Mouse (Mus musculus) natural killer cell, adult 2 months (primary cell): ENCODE data around the gene Ttc39a.
"Not testable (repeated sequence)": the region's sequence is repeated elsewhere in the genome, so short reads cannot be mapped to it uniquely, and the experiment has no call there.

Experiments used
- DNase-seq, 2 experiments: peaks; one replicate each; pipeline ENCODE4 v3.0.0; 2022; ENCODE audit warnings: low spot score in 2 of 2

Gene Ttc39a

GRCm38 (mm10) chr4:109406486-109407175 is at the start of gene Ttc39a:
Gene Ttc39a (plus strand): TSS chr4:109406623.
- no peak for DNase-seq

DNA sequence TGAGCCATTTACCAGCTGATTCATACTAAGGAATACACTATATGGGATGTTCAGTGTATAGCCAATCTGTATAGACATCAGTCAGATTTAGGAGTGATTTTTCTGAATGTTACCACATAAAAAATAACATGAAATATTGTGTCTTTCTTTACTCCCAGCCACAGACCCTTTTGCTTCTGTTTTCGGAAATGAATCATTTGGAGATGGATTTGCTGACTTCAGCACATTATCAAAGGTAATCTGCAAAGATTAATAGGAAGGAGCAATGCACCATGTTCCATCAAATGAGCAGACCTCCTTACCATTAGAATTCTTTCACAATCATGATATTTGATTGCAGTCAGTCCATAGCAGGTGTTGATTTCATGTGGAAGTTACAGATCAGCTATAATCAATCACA is 28.3 kb upstream of the Ttc39a start:
- DNase-seq = no peak

- DNase-seq = no peak
Measured at GRCm38 (mm10) chr4:109382457-109382856, 24.0 kb upstream of the Ttc39a start.

- DNase-seq = no peak
Measured at GRCm38 (mm10) chr4:109385599-109385998, 20.8 kb upstream of the Ttc39a start.

DNA sequence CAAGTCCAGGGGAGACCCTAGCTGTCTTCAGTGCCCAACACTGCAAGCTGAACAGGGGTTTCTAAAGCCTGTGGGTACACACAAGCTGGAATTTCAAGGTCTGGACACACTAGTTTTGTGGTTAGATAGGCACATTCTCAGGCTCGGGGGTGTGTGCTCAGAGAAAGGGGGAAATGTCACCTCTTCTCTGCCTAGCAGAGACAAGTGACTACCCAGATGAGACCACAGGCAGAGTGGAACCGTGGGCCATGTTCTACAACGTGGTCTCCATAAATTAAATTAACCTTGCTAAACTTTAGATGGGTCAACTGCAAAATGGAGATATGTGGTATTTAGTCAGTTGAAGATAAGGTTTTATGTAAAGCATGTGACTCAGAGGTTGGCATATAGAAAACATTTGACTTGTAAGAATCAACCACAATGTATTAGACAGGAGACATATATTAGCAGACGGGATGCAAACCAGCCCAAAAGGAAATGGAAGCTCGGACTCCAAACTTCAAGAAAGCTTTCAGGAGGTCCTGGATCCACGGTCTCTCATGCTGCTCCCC is 13.1 kb upstream of the Ttc39a start:
- DNase-seq = no peak

DNA sequence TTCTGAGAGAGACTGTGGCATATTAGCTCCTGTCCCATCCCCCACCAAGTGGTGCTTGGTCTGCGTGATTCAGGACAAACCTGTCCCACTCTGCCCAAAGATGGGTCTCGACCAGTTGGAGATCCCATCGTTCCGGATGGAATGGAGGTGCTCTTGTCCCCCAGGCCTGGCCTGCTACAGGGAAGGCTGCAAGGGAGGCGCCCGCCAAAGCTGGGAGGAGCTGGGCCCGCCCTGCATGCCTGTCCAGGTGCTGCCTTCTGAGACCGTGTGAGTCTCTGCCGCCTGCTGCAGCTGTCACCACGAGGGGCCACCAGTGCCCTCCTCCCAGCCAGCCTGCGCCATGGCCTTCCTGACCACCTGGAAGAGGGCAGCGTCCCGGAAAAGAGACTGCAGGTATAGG is 12.5 kb upstream of the Ttc39a start:
- DNase-seq = no peak

- DNase-seq = no peak
Measured at GRCm38 (mm10) chr4:109394314-109395074, 11.9 kb upstream of the Ttc39a start.

- no peak for DNase-seq
Measured at GRCm38 (mm10) chr4:109400366-109400980, 6.0 kb upstream of the Ttc39a start.

DNA sequence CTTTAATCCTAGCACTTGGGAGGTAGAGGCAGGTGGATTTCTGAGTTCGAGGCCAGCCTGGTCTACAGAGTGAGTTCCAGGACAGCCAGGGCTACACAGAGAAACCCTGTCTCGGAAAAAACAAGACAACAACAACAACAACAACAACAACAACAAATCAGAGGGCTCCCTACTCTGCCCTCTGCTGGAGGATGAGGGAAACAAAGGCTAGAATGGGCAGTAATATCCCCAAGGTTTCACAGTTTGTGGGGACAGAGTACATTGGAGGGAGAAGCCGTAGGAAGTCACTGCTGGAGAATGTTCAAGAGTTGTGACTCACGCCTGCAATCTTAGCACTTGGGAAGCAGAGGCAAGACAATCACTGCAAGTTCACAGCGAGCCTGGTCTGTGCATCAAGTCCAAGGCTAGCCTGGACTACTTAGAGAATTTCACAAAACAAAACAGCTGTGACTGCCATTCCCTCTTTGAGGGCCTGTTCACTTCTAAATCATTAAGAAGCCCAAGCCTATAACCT is 5.2 kb upstream of the Ttc39a start:
- DNase-seq = no peak

DNA sequence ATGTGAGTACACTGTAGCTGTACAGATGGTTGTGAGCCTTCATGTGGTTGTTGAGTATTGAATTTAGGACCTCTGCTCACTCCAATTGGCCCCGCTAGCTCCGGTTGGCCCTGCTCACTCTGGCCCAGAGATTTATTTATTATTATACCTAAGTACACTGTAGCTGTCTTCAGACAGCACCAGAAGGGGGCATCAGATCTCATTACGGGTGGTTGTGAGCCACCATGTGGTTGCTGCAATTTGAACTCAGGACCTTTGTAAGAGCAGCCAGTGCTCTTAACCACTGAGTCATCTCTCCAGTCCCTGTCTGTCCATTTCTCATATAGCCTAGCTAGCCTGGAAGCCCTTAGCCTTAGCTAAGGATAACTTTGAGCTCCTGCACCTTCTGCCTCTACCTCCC is 1.5 kb upstream of the Ttc39a start:
- DNase-seq = not testable (repeated sequence)

DNA sequence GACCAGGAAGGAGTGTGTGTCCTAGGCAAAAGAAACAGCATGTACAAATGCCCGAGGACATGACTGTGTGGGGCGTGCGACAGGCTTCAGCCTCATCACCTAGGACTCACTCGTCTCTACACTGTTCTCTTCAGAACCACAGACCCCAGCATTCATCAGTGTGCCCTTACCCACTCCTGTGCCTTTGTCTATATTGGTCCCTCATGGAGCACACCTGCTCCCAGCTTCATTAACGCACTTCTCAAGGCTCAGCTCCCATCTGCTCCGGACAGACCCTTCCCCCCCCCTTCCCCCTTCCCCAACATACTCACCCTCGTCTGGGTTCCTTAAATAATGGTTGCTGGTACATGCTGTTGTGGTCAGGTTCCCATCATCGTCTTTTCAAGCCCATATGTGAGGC is 1.0 kb upstream of the Ttc39a start:
- DNase-seq = no peak

DNA sequence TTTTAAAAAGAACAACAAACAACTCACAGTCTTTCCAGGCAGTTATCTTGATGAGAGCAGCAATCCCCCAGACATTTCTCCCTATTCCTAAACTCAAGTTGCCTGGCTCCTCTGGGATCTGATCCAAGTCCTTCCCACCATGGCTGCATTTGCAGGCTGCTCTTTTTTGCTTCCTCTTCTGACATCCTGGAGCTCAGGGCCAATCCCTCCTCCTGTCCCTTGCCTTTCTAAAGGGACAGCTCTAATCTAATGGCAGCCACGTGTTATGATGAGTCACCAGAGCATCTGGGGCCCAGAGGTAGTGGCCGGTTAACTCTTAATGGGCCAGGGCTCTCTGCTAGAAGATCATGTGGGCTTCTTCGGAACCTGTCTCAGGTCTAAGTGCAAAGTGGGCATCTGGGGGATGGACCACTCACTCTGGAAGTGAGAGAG is 353 bp upstream of the Ttc39a start:
- peak in 1 of 2 experiments; percentile 3 for DNase-seq

DNA sequence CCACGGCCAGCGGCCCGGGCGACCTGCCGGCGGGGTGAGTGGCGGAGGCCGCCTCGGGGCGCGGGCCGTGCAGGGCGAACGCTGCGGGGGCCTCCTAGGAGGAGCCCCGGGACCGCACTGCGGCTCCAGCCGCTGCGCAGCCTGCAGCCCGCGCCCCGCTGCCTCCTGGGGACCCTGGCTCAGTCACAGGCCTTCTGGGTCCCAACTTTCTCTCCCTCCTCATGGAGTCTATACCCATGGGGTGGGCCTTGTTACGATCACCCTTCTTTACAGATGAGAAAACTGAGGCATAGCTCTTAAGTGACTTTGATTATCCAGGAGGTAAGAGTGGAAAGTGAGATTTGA is 725 bp downstream of the Ttc39a start:
- DNase-seq = no peak

DNA sequence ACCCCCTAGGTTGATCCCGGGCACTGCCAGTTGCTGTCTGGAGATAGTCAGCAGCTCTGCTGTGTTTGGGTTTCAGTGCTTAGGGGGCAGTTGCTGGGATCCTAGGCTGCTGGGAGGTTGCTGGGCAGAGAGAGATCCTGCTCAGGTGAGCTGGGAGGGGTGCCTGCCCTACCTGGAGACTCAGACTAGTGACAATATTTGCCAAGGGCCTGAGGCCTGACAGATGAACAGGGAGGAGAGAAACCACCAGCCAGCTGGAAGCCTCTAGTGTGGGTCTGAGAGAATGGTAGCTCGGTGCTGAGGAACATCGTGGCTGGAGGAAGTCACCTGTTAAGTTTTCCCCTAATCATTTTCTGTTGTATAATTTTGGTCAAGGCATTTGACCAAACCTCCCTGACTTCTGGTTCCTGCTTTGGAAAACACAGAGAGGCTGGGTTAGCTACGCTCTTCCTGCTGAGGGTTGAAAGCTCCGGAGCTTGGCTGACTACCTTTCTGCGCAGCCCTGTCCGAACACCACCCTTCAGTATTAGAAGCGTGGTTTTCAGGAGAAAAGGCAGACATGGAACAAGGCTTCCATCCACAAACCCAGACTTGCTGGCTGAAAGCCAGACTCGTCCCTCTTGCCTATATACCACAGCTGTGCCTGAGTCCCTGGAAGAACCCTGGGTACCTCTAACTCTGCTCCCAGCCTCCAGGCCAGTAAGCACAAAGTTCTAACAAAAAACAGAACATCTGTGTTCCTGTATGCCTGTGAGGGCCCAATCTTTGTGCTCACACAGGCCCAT is 1.5 kb downstream of the Ttc39a start:
- no peak for DNase-seq

GRCm38 (mm10) chr4:109410681-109411376 is 4.4 kb downstream of the Ttc39a start:
- no peak for DNase-seq

DNA sequence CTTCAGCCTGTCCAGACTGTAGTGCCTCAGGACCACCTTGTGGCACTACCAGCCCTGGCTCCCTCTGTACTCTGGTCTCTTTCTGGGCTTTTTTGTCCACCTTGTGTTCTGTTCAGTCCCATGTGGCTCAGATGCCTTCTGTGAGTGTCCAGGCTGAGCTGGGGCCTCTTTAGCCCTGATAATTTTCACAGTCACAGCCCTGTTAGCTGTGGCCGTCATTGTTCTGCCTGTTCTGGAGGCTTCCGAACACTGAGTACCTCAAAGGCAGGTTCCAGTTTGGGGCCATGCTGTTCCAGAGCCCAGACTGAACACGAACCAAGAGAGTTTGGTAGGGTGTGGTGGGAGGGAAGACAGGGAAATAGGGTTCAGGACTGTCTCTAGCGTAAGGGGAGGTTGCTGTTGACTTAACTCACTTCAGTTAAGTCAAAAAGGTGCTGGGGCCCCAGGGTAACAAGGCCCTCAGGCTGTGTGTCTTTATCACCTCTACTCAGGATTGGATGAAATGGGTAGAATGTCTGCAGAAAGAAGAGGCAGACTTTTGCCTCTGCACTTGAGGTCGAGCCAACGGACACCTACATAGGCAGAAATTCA is 5.0 kb downstream of the Ttc39a start:
- DNase-seq = no peak

GRCm38 (mm10) chr4:109412233-109412632 is 5.8 kb downstream of the Ttc39a start:
- no peak for DNase-seq

GRCm38 (mm10) chr4:109417998-109418397 is 11.6 kb downstream of the Ttc39a start:
- no peak for DNase-seq

GRCm38 (mm10) chr4:109419017-109419416 is 12.6 kb downstream of the Ttc39a start:
- peak in 1 of 2 experiments; percentile 14 for DNase-seq

DNA sequence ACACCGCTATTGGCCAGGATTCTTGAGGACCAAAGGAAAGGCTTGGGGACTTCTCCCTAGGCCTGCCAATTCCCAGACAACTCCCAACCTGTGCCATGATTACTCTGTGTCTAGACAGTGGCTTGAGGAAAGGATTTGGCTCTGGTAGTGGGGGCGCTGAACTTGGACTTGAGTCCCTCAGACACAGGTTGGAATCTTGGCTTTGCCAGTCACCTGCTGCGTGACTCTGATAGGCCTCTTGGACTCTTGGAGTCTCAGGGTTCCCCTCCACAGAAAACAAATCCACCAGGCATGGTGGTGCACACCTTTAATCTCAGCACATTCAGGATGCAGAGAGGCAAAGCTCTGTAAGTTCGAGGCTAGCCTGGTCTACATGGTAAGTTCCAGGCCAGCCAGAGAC is 13.1 kb downstream of the Ttc39a start:
- DNase-seq = no peak
